Mouse (Mus musculus): ENCODE measurements around the gene Myo5c. TPM values are rescaled to one million over a fixed set of nuclear protein-coding genes. Genes with fewer than 3 reads are reported as not detected.

Myo5c gene
- polyA plus RNA-seq (2015; fragmentation: Nextera tagmentation; extraction: Ambion mirVana), result 0.41 and 0.51 TPM in 2 replicates

GRCm38 (mm10) chr9:75231841-75232746 is at the start of gene Myo5c:
TSS of gene Myo5c (plus strand) at chr9:75232020.
- Histone ChIP-seq H3K4me1 (ENCODE audit: control insufficient read depth, insufficient read depth, low read depth, low read length) (peaks cover 8% of the 10 kb centered on the region), H3K4me3 (ENCODE audit: low read length) (peak within 1 kb of the TSS; percentile 31), H3K4me2 (ENCODE audit: low read length) (peak within 1 kb of the TSS; percentile 57), H3K27ac (ENCODE audit: low read depth, low read length) (no peak within 1 kb of the TSS), H3K9me3 (ENCODE audit: control insufficient read depth, low read length) (no peaks in the 10 kb centered on the region), H3K9ac (ENCODE audit: low read depth, low read length) (peak within 1 kb of the TSS; percentile 51), H3K36me3 (ENCODE audit: control insufficient read depth, insufficient read depth, low read length) (no peaks in the 10 kb centered on the region), H3K27me3 (replicated peaks; ENCODE audit: control insufficient read depth, insufficient read depth, low read length) (peaks cover 8% of the 10 kb centered on the region)
- ATAC-seq, result no peak
- WGBS, result 3% methylated on average over 48 of the region's 48 CpGs

- Histone ChIP-seq H3K9me3 (ENCODE audit: control insufficient read depth, low read length) (no peaks in the 10 kb centered on the region), H3K4me3 (ENCODE audit: low read length) (no peak overlapping the region), H3K9ac (ENCODE audit: low read depth, low read length) (no peak overlapping the region), H3K27ac (ENCODE audit: low read depth, low read length) (no peak overlapping the region), H3K27me3 (replicated peaks; ENCODE audit: control insufficient read depth, insufficient read depth, low read length) (no peaks in the 10 kb centered on the region), H3K4me1 (ENCODE audit: control insufficient read depth, insufficient read depth, low read depth, low read length) (no peaks in the 10 kb centered on the region), H3K36me3 (ENCODE audit: control insufficient read depth, insufficient read depth, low read length) (peaks cover 28% of the 10 kb centered on the region), H3K4me2 (ENCODE audit: low read length) (no peak overlapping the region)
- no peak for ATAC-seq
- WGBS, result 68% methylated on average over 3 of the region's 3 CpGs
Measured at GRCm38 (mm10) chr9:75187646-75188260, 44.1 kb upstream of the Myo5c start.

GRCm38 (mm10) chr9:75193858-75194257 is 38.0 kb upstream of the Myo5c start:
- Histone ChIP-seq H3K9ac (ENCODE audit: low read depth, low read length) (no peak overlapping the region), H3K9me3 (ENCODE audit: control insufficient read depth, low read length) (no peaks in the 10 kb centered on the region), H3K27ac (ENCODE audit: low read depth, low read length) (no peak overlapping the region), H3K4me1 (ENCODE audit: control insufficient read depth, insufficient read depth, low read depth, low read length) (no peaks in the 10 kb centered on the region), H3K36me3 (ENCODE audit: control insufficient read depth, insufficient read depth, low read length) (peaks cover 18% of the 10 kb centered on the region), H3K4me2 (ENCODE audit: low read length) (no peak overlapping the region), H3K27me3 (replicated peaks; ENCODE audit: control insufficient read depth, insufficient read depth, low read length) (no peaks in the 10 kb centered on the region), H3K4me3 (ENCODE audit: low read length) (no peak overlapping the region)
- no peak for ATAC-seq
- 47% methylated on average over 4 of the region's 4 CpGs for WGBS

GRCm38 (mm10) chr9:75196335-75196734 is 35.5 kb upstream of the Myo5c start:
- no peaks in the 10 kb centered on the region for H3K27me3 ChIP-seq (replicated peaks; ENCODE audit: control insufficient read depth, insufficient read depth, low read length)
- no peaks in the 10 kb centered on the region for H3K4me1 ChIP-seq (ENCODE audit: control insufficient read depth, insufficient read depth, low read depth, low read length)
- H3K27ac ChIP-seq (ENCODE audit: low read depth, low read length), result no peak overlapping the region
- H3K9me3 ChIP-seq (ENCODE audit: control insufficient read depth, low read length), result no peaks in the 10 kb centered on the region
- 59% methylated on average over 2 of the region's 2 CpGs for WGBS
- H3K4me2 ChIP-seq (ENCODE audit: low read length), result no peak overlapping the region
- H3K9ac ChIP-seq (ENCODE audit: low read depth, low read length), result no peak overlapping the region
- H3K36me3 ChIP-seq (ENCODE audit: control insufficient read depth, insufficient read depth, low read length), result peaks cover 15% of the 10 kb centered on the region
- H3K4me3 ChIP-seq (ENCODE audit: low read length), result no peak overlapping the region
- no peak for ATAC-seq

GRCm38 (mm10) chr9:75197297-75197696 is 34.5 kb upstream of the Myo5c start:
- 37% methylated on average over 6 of the region's 6 CpGs for whole genome bisulfite sequencing
- peaks cover 24% of the 10 kb centered on the region for H3K36me3 ChIP-seq (ENCODE audit: control insufficient read depth, insufficient read depth, low read length)
- no peak overlapping the region for H3K4me3 ChIP-seq (ENCODE audit: low read length)
- no peak overlapping the region for H3K4me2 ChIP-seq (ENCODE audit: low read length)
- H3K9me3 ChIP-seq (ENCODE audit: control insufficient read depth, low read length), result no peaks in the 10 kb centered on the region
- no peaks in the 10 kb centered on the region for H3K4me1 ChIP-seq (ENCODE audit: control insufficient read depth, insufficient read depth, low read depth, low read length)
- no peak overlapping the region for H3K27ac ChIP-seq (ENCODE audit: low read depth, low read length)
- ATAC-seq, result peak; percentile 77
- H3K27me3 ChIP-seq (replicated peaks; ENCODE audit: control insufficient read depth, insufficient read depth, low read length), result no peaks in the 10 kb centered on the region
- H3K9ac ChIP-seq (ENCODE audit: low read depth, low read length), result no peak overlapping the region

- Histone ChIP-seq H3K4me1 (ENCODE audit: control insufficient read depth, insufficient read depth, low read depth, low read length) (no peaks in the 10 kb centered on the region), H3K27me3 (replicated peaks; ENCODE audit: control insufficient read depth, insufficient read depth, low read length) (no peaks in the 10 kb centered on the region), H3K4me2 (ENCODE audit: low read length) (no peak overlapping the region), H3K36me3 (ENCODE audit: control insufficient read depth, insufficient read depth, low read length) (peaks cover 25% of the 10 kb centered on the region), H3K27ac (ENCODE audit: low read depth, low read length) (no peak overlapping the region), H3K4me3 (ENCODE audit: low read length) (no peak overlapping the region), H3K9me3 (ENCODE audit: control insufficient read depth, low read length) (no peaks in the 10 kb centered on the region), H3K9ac (ENCODE audit: low read depth, low read length) (no peak overlapping the region)
- 86% methylated on average over 1 of the region's 1 CpGs for WGBS
- no peak for ATAC-seq
Measured at GRCm38 (mm10) chr9:75201506-75201905, 30.3 kb upstream of the Myo5c start.

GRCm38 (mm10) chr9:75202036-75202435 is 29.8 kb upstream of the Myo5c start:
- no peak for ATAC-seq
- no peaks in the 10 kb centered on the region for H3K9me3 ChIP-seq (ENCODE audit: control insufficient read depth, low read length)
- no peak overlapping the region for H3K4me3 ChIP-seq (ENCODE audit: low read length)
- peaks cover 25% of the 10 kb centered on the region for H3K36me3 ChIP-seq (ENCODE audit: control insufficient read depth, insufficient read depth, low read length)
- 96% methylated on average over 2 of the region's 2 CpGs for WGBS
- H3K9ac ChIP-seq (ENCODE audit: low read depth, low read length), result no peak overlapping the region
- no peak overlapping the region for H3K4me2 ChIP-seq (ENCODE audit: low read length)
- no peaks in the 10 kb centered on the region for H3K27me3 ChIP-seq (replicated peaks; ENCODE audit: control insufficient read depth, insufficient read depth, low read length)
- H3K27ac ChIP-seq (ENCODE audit: low read depth, low read length), result no peak overlapping the region
- no peaks in the 10 kb centered on the region for H3K4me1 ChIP-seq (ENCODE audit: control insufficient read depth, insufficient read depth, low read depth, low read length)

- Histone ChIP-seq H3K9me3 (ENCODE audit: control insufficient read depth, low read length) (no peaks in the 10 kb centered on the region), H3K4me3 (ENCODE audit: low read length) (no peak overlapping the region), H3K4me2 (ENCODE audit: low read length) (no peak overlapping the region), H3K9ac (ENCODE audit: low read depth, low read length) (no peak overlapping the region), H3K27ac (ENCODE audit: low read depth, low read length) (no peak overlapping the region), H3K27me3 (replicated peaks; ENCODE audit: control insufficient read depth, insufficient read depth, low read length) (no peaks in the 10 kb centered on the region), H3K4me1 (ENCODE audit: control insufficient read depth, insufficient read depth, low read depth, low read length) (no peaks in the 10 kb centered on the region), H3K36me3 (ENCODE audit: control insufficient read depth, insufficient read depth, low read length) (peaks cover 9% of the 10 kb centered on the region; the same call in 1 of the 2 replicates)
- ATAC-seq, result no peak
- 90% methylated on average over 1 of the region's 1 CpGs for WGBS
Measured at GRCm38 (mm10) chr9:75209246-75209645, 22.6 kb upstream of the Myo5c start.

- no peaks in the 10 kb centered on the region for H3K9me3 ChIP-seq (ENCODE audit: control insufficient read depth, low read length)
- 73% methylated on average over 2 of the region's 2 CpGs for WGBS
- H3K9ac ChIP-seq (ENCODE audit: low read depth, low read length), result no peak overlapping the region
- H3K27ac ChIP-seq (ENCODE audit: low read depth, low read length), result no peak overlapping the region
- H3K4me2 ChIP-seq (ENCODE audit: low read length), result no peak overlapping the region
- H3K4me3 ChIP-seq (ENCODE audit: low read length), result no peak overlapping the region
- peaks cover 9% of the 10 kb centered on the region for H3K36me3 ChIP-seq (ENCODE audit: control insufficient read depth, insufficient read depth, low read length)
- no peaks in the 10 kb centered on the region for H3K27me3 ChIP-seq (replicated peaks; ENCODE audit: control insufficient read depth, insufficient read depth, low read length)
- no peaks in the 10 kb centered on the region for H3K4me1 ChIP-seq (ENCODE audit: control insufficient read depth, insufficient read depth, low read depth, low read length)
- ATAC-seq, result no peak
Measured at GRCm38 (mm10) chr9:75210269-75210668, 21.6 kb upstream of the Myo5c start.

All from hindbrain, embryonic 16.5 days (tissue).